Mouse (Mus musculus) stomach, postnatal 0 days (tissue): ENCODE measurements around the gene Adcy1.

Source experiments
- CTCF ChIP-seq: IDR thresholded peaks from 2 replicates; pipeline ENCODE4 v1.5.1; 2016; ENCODE audit warnings: antibody characterized with exemption, low read depth, mild to moderate bottlenecking, moderate library complexity
- EP300 ChIP-seq: optimal IDR thresholded peaks from 2 replicates; pipeline ENCODE3; 2016; ENCODE audit warnings: antibody characterized with exemption

DNA sequence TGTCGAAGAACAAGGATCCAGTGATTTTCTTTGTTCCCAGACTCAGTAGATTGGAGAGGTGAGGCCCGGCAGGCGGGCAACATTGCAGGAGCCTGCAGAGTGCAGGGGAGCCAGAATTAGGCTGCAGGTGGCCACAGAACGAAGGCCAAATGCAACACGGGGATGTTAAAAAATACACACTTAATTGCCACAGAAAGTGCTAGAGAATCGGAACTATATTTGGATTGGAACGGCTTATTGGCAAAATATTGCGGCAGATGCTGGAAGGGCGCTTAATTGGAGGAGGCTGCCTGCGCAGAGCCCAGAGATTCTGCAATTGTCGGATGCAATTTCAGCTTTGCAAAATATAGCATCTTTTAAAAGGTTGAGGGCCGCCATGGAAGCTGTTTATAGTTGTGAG, 46.4 kb upstream of the Adcy1 start:
- TF ChIP-seq CTCF (no peak), EP300 (no peak)
